ENCODE assay signal across 8 mouse cellular contexts in the genomic region with DNA sequence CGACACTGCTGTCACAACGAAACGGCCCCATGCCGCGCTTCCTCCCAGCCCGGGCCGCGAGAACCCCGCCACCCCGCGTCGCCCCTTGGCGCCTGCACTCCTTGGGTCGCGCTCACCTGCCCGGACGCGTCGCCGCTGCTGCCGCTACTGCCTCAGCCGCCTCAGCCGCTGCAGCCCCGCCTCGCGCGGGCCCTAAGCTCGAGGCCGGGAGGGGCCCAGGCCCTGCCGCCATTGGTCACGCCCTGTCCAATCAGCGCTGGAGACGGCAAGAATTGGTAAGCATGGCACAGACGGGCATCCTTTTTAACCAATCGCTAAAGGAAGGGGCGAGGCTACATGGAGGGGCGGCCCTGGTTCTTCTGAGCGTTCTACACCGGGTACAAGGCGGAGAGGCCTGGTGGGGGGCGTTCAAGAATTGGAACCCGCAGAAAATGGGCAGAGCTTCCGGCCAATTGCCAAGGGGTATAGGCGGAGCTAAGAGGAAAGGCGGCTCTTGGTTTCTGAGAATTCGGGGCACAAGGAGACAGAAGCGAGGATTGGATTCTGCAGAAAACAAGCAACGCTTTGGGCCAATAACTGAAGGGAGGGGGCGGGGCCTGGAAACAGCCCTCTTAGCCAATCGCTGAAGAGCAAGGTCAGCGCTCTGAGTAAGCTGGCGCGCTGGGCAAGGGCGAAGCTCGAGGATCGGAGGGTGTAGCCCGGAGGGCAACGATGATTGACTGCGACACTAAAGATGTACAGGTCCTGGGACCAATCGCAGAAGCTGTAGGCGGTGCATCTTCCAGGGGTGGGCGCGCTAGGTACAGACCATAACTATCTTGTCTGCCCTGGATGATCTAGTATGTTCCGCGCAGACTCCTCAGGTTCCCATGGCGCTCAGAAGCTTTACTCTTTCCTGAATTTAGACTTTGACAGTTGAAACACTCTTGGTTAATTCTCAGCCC. TPM values are rescaled to one million over a fixed set of nuclear protein-coding genes. Genes with fewer than 3 reads are reported as not detected.
DNase-seq lines count a peak whose midpoint lies in the region; ATAC-seq lines count a peak whose summit lies in the region.

TSS of gene Slc25a42 (minus strand) at position 194 of the 944 bp plus-strand sequence.

- under 1% methylated on average over 58 of the region's 66 CpGs for WGBS in forebrain, embryonic 14.5 days
- WGBS in neural tube, embryonic 15.5 days: under 1% methylated on average over 66 of the region's 66 CpGs

- ATAC-seq in forebrain, embryonic 14.5 days: peak; percentile 99
- ATAC-seq in neural tube, embryonic 15.5 days (ENCODE audit: low FRiP score): peak; percentile 98

- H3K27me3 ChIP-seq in forebrain, embryonic 14.5 days (replicated peaks; ENCODE audit: control insufficient read depth, insufficient read depth, low read length): no peaks in the 10 kb centered on the region
- 0 out of 2 replicates have a peak, but pooled peaks cover 6% of the 10 kb centered on the region for H3K27me3 ChIP-seq in neural tube, embryonic 15.5 days (replicated peaks)

- H3K4me1 ChIP-seq in forebrain, embryonic 14.5 days (ENCODE audit: control insufficient read depth, insufficient read depth, low read length): peaks cover 7% of the 10 kb centered on the region; the same call in 1 of the 2 replicates
- H3K4me1 ChIP-seq in neural tube, embryonic 15.5 days: peaks cover 24% of the 10 kb centered on the region

- H3K9me3 ChIP-seq in forebrain, embryonic 14.5 days (replicated peaks; ENCODE audit: control insufficient read depth, low read length): no peaks in the 10 kb centered on the region
- no peaks in the 10 kb centered on the region for H3K9me3 ChIP-seq in neural tube, embryonic 15.5 days (replicated peaks)

- 0 out of 2 replicates have a peak within 1 kb of the TSS, but pooled peaks have one; percentile 46 for H3K27ac ChIP-seq in forebrain, embryonic 14.5 days (ENCODE audit: low read depth, low read length)
- H3K27ac ChIP-seq in neural tube, embryonic 15.5 days (replicated peaks): peak within 1 kb of the TSS; percentile 76

- intact Hi-C loops in heart, postnatal 14 days (cut with DNase I): no loop called here

- H3K9ac ChIP-seq in forebrain, embryonic 14.5 days (ENCODE audit: low read length): peak within 1 kb of the TSS; percentile 66
- peak within 1 kb of the TSS; percentile 67 for H3K9ac ChIP-seq in neural tube, embryonic 15.5 days (replicated peaks)

- DNase-seq in ES-CJ7 (ENCODE audit: low read depth, low spot score): peak; percentile 100
- DNase-seq in cerebellum, adult 11 months: peak; percentile 99
- DNase-seq in forebrain, embryonic 14.5 days (ENCODE audit: low spot score): peak; percentile 100
- peak; percentile 94 to 96 for DNase-seq in heart, postnatal 14 days
- DNase-seq in layer of hippocampus, adult 11-12 months (ENCODE audit: low spot score): peak; percentile 99
- DNase-seq in lung, adult 18-20 months: peak; percentile 99 to 100
- DNase-seq in testis, postnatal 14 days (ENCODE audit: low spot score): peak; percentile 99

- H3K4me3 ChIP-seq in forebrain, embryonic 14.5 days (ENCODE audit: low read depth, low read length): peak within 1 kb of the TSS; percentile 60
- H3K4me3 ChIP-seq in neural tube, embryonic 15.5 days (replicated peaks): peak within 1 kb of the TSS; percentile 76

- H3K4me2 ChIP-seq in forebrain, embryonic 14.5 days (ENCODE audit: low read length): peak within 1 kb of the TSS; percentile 96
- peak within 1 kb of the TSS; percentile 86 for H3K4me2 ChIP-seq in neural tube, embryonic 15.5 days

- no peaks in the 10 kb centered on the region for H3K36me3 ChIP-seq in forebrain, embryonic 14.5 days (ENCODE audit: control insufficient read depth, insufficient read depth, low read length)
- no peaks in the 10 kb centered on the region for H3K36me3 ChIP-seq in neural tube, embryonic 15.5 days

RNA-seq across cellular contexts. Expression of gene Slc25a42, which starts in this region (rescaled TPM):
- 2.3 and 3.3 TPM in 2 replicates for polyA plus RNA-seq in forebrain, embryonic 14.5 days (2014; fragmentation: Nextera tagmentation; extraction: Ambion mirVana)
- total RNA-seq in heart, postnatal 14 days (2021): 10 to 100 TPM; 46.4 to 55.4 TPM
- polyA plus RNA-seq in neural tube, embryonic 15.5 days (2015; fragmentation: Nextera tagmentation; extraction: Ambion mirVana): 9.3 and 10.9 TPM in 2 replicates

Comparison
In these comparisons a context has a peak if more than half of its experiments do, and no peak if none do; other contexts are left out.
1. Peak in every context shown above with its lines: DNase-seq, ATAC-seq, H3K4me3 ChIP-seq and H3K27ac ChIP-seq.